Mouse (Mus musculus) heart, embryonic 14.5 days (tissue): ENCODE data around the gene Arl16. TPM values are rescaled to one million over a fixed set of nuclear protein-coding genes. Genes with fewer than 3 reads are reported as not detected.
A peak's percentile ranks its signal among the peaks of the same experiment; 100 is the strongest.

Source experiments
- ATAC-seq: fragments of 200-750 bp; cut with Nextera tagmentation; 2 replicates; pipeline ENCODE4 v1.8.0; 2017; ENCODE audit warnings: low read depth, moderate TSS enrichment; ENCODE audit not compliant: insufficient number of reproducible peaks, insufficient read depth, low FRiP score
- H3K27ac ChIP-seq, 2 experiments: fragments of 200-500 bp in 1 of 2; fragments of 300-500 bp in 1 of 2; sonication (generic) in 1 of 2; replicated peaks in 1 of 2; 2 replicates each; pipeline ENCODE4 v1.5.1; 2012 to 2014; ENCODE audit warnings: low read depth in 2 of 2, low read length in 2 of 2, control low read depth in 1 of 2, mild to moderate bottlenecking in 1 of 2, mixed read lengths in 1 of 2; ENCODE audit not compliant: control insufficient read depth in 1 of 2, insufficient read depth in 1 of 2
- H3K27me3 ChIP-seq: fragments of 300-500 bp; sonication (generic); 2 replicates; pipeline ENCODE4 v1.6.1; 2014; ENCODE audit warnings: mild to moderate bottlenecking, low read length, control low read depth; ENCODE audit not compliant: control insufficient read depth, insufficient read depth
- H3K36me3 ChIP-seq: fragments of 300-500 bp; sonication (generic); 2 replicates; pipeline ENCODE4 v1.6.1; 2014; ENCODE audit warnings: mild to moderate bottlenecking, control low read depth, low read length, mixed read lengths; ENCODE audit not compliant: control insufficient read depth, insufficient read depth
- H3K4me1 ChIP-seq, 2 experiments: fragments of 200-500 bp in 1 of 2; fragments of 300-500 bp in 1 of 2; sonication (generic) in 1 of 2; 2 replicates each; pipeline ENCODE4 v1.6.1; 2012 to 2014; ENCODE audit warnings: low read length in 2 of 2, control low read depth in 1 of 2, mixed read lengths in 1 of 2; ENCODE audit not compliant: control insufficient read depth in 2 of 2, insufficient read depth in 2 of 2
- H3K4me2 ChIP-seq: fragments of 300-500 bp; sonication (generic); 2 replicates; pipeline ENCODE4 v1.6.1; 2014; ENCODE audit warnings: mild to moderate bottlenecking, low read length
- H3K4me3 ChIP-seq, 2 experiments: fragments of 200-500 bp in 1 of 2; fragments of 300-500 bp in 1 of 2; sonication (generic) in 1 of 2; 2 replicates each; pipeline ENCODE4 v1.5.1; 2012 to 2014; ENCODE audit warnings: low read length in 2 of 2, mild to moderate bottlenecking in 2 of 2, control low read depth in 1 of 2, low read depth in 1 of 2, moderate library complexity in 1 of 2; ENCODE audit not compliant: control insufficient read depth in 1 of 2, insufficient read depth in 1 of 2
- H3K9ac ChIP-seq: fragments of 300-500 bp; sonication (generic); 2 replicates; pipeline ENCODE4 v1.6.1; 2014; ENCODE audit warnings: mild to moderate bottlenecking, low read length
- H3K9me3 ChIP-seq: fragments of 300-500 bp; sonication (generic); 2 replicates; pipeline ENCODE4 v1.6.1; 2016; ENCODE audit warnings: low read length, control low read depth; ENCODE audit not compliant: control insufficient read depth
- WGBS: fragments of 180-500 bp; shearing (Covaris S2); extraction: QIAGEN DNeasy Blood & Tissue Kit; methylation state at CpG from one replicate; pipeline ENCODE4 v1.1.7; 2014; 5-methylcytosine and 5-hydroxymethylcytosine counted together
- polyA plus RNA-seq: library from polyadenylated mRNA; unstranded; fragments of >200 nt; fragmentation: Nextera tagmentation; extraction: Ambion mirVana; gene quantifications from 2 replicates; pipeline ENCODE4 v1.2.1, GENCODE M21; 2014

Gene Arl16
- polyA plus RNA-seq, 1 experiment from 2014 or later: 44.4 TPM

DNA sequence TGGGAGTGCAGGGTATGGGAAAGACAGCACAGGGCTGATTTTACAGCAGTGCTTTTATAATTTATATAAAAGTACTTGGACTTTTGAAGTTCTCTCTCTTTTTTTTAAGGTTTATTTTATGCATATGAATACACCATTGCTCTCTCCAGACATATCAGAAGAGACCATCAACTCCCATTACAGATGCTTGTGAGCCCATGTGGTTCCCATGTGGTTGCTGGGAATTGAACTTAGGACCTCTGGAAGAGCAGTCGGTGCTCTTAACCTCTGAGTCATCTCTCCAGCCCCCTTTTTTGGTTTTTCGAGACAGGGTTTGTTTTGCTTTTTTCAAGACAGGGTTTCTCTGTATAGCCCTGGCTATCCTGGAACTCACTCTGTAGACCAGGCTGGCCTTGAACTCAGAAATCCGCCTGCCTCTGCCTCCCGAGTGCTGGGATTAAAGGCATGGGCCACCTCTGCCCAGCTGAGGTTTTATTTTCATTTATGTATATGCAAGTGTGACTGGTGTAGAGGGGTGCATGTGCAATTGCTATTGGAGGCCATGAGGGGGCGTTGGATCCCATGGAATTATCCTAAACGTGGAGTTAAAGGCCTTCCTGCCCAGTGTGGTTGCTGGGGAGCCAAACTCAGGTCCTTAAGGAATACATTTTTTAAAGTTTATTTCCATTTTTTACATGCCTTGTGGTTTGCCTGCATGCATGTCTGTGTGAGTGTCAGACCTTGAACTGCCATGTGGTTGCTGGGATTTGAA, 8.4 kb downstream of the Arl16 start:
- Histone ChIP-seq H3K9ac (peak overlapping the region; percentile 96), H3K4me1 (peaks cover 4 to 9% of the 10 kb centered on the region in 2 experiments), H3K4me2 (peak overlapping the region; percentile 88), H3K4me3 (peak overlapping the region; percentile 66 to 83), H3K36me3 (peaks cover 51% of the 10 kb centered on the region), H3K27ac (no peak overlapping the region), H3K27me3 (no peaks in the 10 kb centered on the region), H3K9me3 (no peaks in the 10 kb centered on the region)
- ATAC-seq: no peak
- 71% methylated on average over 6 of the region's 6 CpGs for WGBS

- WGBS: 4% methylated on average over 62 of the region's 62 CpGs
- Histone ChIP-seq H3K27me3 (no peaks in the 10 kb centered on the region), H3K4me2 (peak within 1 kb of the TSS; percentile 88), H3K9ac (peak within 1 kb of the TSS; percentile 96), H3K9me3 (no peaks in the 10 kb centered on the region), H3K36me3 (peaks cover 41% of the 10 kb centered on the region), H3K27ac (peak within 1 kb of the TSS; percentile 80 to 94), H3K4me1 (peaks cover 4 to 9% of the 10 kb centered on the region in 2 experiments), H3K4me3 (peak within 1 kb of the TSS; percentile 66 to 83)
- peak; percentile 68 for ATAC-seq
These were observed 9.3 kb downstream of the Arl16 start, which contains the start of the genes Oxld1 and Ccdc137 for GRCm38 (mm10) chr11:120457772-120458751. Gene Oxld1, minus strand, starts transcription at chr11:120458068. Gene Ccdc137, plus strand, starts transcription at chr11:120458115.

DNA sequence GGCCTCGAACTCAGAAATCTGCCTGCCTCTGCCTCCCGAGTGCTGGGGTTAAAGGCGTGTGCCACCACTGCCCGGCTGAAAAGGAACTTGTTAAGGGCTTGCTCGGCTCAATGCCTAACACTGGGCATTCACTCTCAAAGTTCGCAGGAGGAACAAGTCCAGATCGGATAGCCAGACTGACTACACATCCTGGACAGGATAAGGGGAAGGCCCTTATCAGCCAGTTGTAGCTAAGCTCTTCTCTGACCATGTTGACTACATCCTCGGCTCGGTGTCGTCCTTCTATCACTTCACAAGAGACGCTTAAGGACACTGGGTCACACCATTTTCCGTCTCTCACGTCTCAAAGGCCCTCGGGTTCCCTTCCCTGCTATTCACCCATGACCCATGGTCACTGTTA, 10.0 kb downstream of the Arl16 start:
- peaks cover 36% of the 10 kb centered on the region for H3K36me3 ChIP-seq
- H3K4me3 ChIP-seq: peak overlapping the region; percentile 66 to 83
- WGBS: 15% methylated on average over 14 of the region's 14 CpGs
- no peaks in the 10 kb centered on the region for H3K27me3 ChIP-seq
- H3K27ac ChIP-seq: peak overlapping the region; percentile 80 to 94
- H3K9me3 ChIP-seq: no peaks in the 10 kb centered on the region
- peak overlapping the region; percentile 88 for H3K4me2 ChIP-seq
- peaks cover 4 to 9% of the 10 kb centered on the region in 2 experiments for H3K4me1 ChIP-seq
- ATAC-seq: peak; percentile 24; the same call in 1 of the 2 replicates
- peak overlapping the region; percentile 96 for H3K9ac ChIP-seq

DNA sequence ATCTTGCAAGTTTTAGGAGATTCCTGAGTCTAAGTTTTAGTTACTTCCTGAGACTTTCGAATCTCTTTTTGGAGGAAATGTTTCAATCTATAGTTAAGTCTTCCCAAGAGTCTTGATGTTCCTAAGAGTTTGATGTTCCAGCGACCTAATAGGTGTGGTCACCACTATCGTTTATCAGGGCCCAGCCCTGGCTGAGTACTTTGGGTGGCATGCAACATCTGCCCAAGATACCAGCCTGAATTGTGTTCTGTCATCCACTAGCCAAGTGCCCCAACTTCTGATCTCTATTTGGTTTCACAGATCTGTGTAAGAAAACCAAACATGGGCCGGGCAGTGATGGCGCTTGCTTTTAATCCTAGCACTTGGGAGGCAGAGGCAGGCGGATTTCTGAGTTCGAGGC, 12.0 kb downstream of the Arl16 start:
- WGBS: 87% methylated on average over 7 of the region's 7 CpGs
- Histone ChIP-seq H3K9ac (no peak overlapping the region), H3K4me1 (peaks cover 4 to 9% of the 10 kb centered on the region in 2 experiments), H3K4me2 (no peak overlapping the region), H3K4me3 (no peak overlapping the region), H3K9me3 (no peaks in the 10 kb centered on the region), H3K36me3 (peaks cover 18% of the 10 kb centered on the region), H3K27me3 (no peaks in the 10 kb centered on the region), H3K27ac (no peak overlapping the region)
- ATAC-seq: no peak

- no peak overlapping the region for H3K4me2 ChIP-seq
- H3K27ac ChIP-seq: no peak overlapping the region
- H3K4me1 ChIP-seq: peaks cover 4 to 9% of the 10 kb centered on the region in 2 experiments
- H3K9me3 ChIP-seq: no peaks in the 10 kb centered on the region
- peaks cover 14% of the 10 kb centered on the region for H3K36me3 ChIP-seq
- WGBS: 91% methylated on average over 4 of the region's 4 CpGs
- H3K4me3 ChIP-seq: no peak overlapping the region
- no peak for ATAC-seq
- H3K27me3 ChIP-seq: no peaks in the 10 kb centered on the region
- no peak overlapping the region for H3K9ac ChIP-seq
These were observed 12.4 kb downstream of the Arl16 start for GRCm38 (mm10) chr11:120454965-120455364.

GRCm38 (mm10) chr11:120453306-120453705, 14.1 kb downstream of the Arl16 start, which contains the start of gene Pde6g:
Gene Pde6g, minus strand, starts transcription at chr11:120453500.
- Histone ChIP-seq H3K36me3 (peaks cover 6% of the 10 kb centered on the region; the same call in 1 of the 2 replicates), H3K9me3 (no peaks in the 10 kb centered on the region), H3K27ac (no peak within 1 kb of the TSS), H3K9ac (no peak within 1 kb of the TSS), H3K27me3 (no peaks in the 10 kb centered on the region), H3K4me3 (no peak within 1 kb of the TSS), H3K4me1 (peaks cover 4% of the 10 kb centered on the region in 2 experiments; a peak in 3 of 4 replicates), H3K4me2 (no peak within 1 kb of the TSS)
- 78% methylated on average over 4 of the region's 4 CpGs for WGBS
- no peak for ATAC-seq

- Histone ChIP-seq H3K4me2 (no peak overlapping the region), H3K4me1 (peaks cover 4% of the 10 kb centered on the region in 2 experiments; a peak in 3 of 4 replicates), H3K9me3 (no peaks in the 10 kb centered on the region), H3K36me3 (peaks cover 6% of the 10 kb centered on the region; the same call in 1 of the 2 replicates), H3K27me3 (no peaks in the 10 kb centered on the region), H3K4me3 (no peak overlapping the region), H3K9ac (no peak overlapping the region), H3K27ac (no peak overlapping the region)
- no peak for ATAC-seq
- WGBS: 64% methylated on average over 3 of the region's 3 CpGs
These were observed 15.2 kb downstream of the Arl16 start for GRCm38 (mm10) chr11:120452246-120452645.
